Mouse (Mus musculus) hindbrain, embryonic 12.5 days (tissue): Measurements from ENCODE around the gene Pigm. TPM values are rescaled to one million over a fixed set of nuclear protein-coding genes. Genes with fewer than 3 reads are reported as not detected.

Source experiments
- ATAC-seq: fragments of 200-750 bp; cut with Nextera tagmentation; 2 replicates; pipeline ENCODE4 v1.8.0; 2017; ENCODE audit warnings: moderate TSS enrichment; ENCODE audit not compliant: low FRiP score
- H3K27ac ChIP-seq: fragments of 300-500 bp; sonication (generic); 2 replicates; pipeline ENCODE4 v1.5.1; 2016; ENCODE audit warnings: mild to moderate bottlenecking
- H3K27me3 ChIP-seq: fragments of 300-500 bp; sonication (generic); 2 replicates; pipeline ENCODE4 v1.6.1; 2016; ENCODE audit warnings: mild to moderate bottlenecking
- H3K36me3 ChIP-seq: fragments of 300-500 bp; sonication (generic); 2 replicates; pipeline ENCODE4 v1.6.1; 2016; ENCODE audit warnings: mild to moderate bottlenecking
- H3K4me1 ChIP-seq: fragments of 300-500 bp; sonication (generic); 2 replicates; pipeline ENCODE4 v1.6.1; 2016
- H3K4me2 ChIP-seq: fragments of 300-500 bp; sonication (generic); replicated peaks from 2 replicates; pipeline ENCODE4 v1.6.1; 2016; ENCODE audit warnings: mild to moderate bottlenecking
- H3K4me3 ChIP-seq: fragments of 300-500 bp; sonication (generic); 2 replicates; pipeline ENCODE4 v1.5.1; 2016; ENCODE audit warnings: mild to moderate bottlenecking
- H3K9ac ChIP-seq: fragments of 300-500 bp; sonication (generic); 2 replicates; pipeline ENCODE4 v1.6.1; 2016; ENCODE audit warnings: mild to moderate bottlenecking, moderate library complexity
- H3K9me3 ChIP-seq: fragments of 300-500 bp; sonication (generic); replicated peaks from 2 replicates; pipeline ENCODE4 v1.6.1; 2016; ENCODE audit warnings: mild to moderate bottlenecking
- WGBS: fragments of 180-500 bp; shearing (Covaris S2); methylation state at CpG from one replicate; pipeline ENCODE4 v1.1.7; 2016; 5-methylcytosine and 5-hydroxymethylcytosine counted together
- polyA plus RNA-seq: library from polyadenylated mRNA; unstranded; fragments of >200 nt; fragmentation: Nextera tagmentation; extraction: Ambion mirVana; gene quantifications from 2 replicates; pipeline ENCODE4 v1.2.1, GENCODE M21; 2016

Gene Pigm
- polyA plus RNA-seq, 1 experiment from 2014 or later: 9.8 TPM

- no peaks in the 10 kb centered on the region for H3K36me3 ChIP-seq
- no peak for ATAC-seq
- H3K27ac ChIP-seq: no peak overlapping the region
- no peaks in the 10 kb centered on the region for H3K9me3 ChIP-seq
- WGBS: 79% methylated on average over 8 of the region's 8 CpGs
- H3K9ac ChIP-seq: no peak overlapping the region
- H3K27me3 ChIP-seq: no peaks in the 10 kb centered on the region; the same call in 1 of the 2 replicates
- H3K4me1 ChIP-seq: peaks cover 10% of the 10 kb centered on the region
- no peak overlapping the region for H3K4me3 ChIP-seq
- no peak overlapping the region for H3K4me2 ChIP-seq
Measured at GRCm38 (mm10) chr1:172393739-172394138, 17.4 kb downstream of the Pigm start.

DNA sequence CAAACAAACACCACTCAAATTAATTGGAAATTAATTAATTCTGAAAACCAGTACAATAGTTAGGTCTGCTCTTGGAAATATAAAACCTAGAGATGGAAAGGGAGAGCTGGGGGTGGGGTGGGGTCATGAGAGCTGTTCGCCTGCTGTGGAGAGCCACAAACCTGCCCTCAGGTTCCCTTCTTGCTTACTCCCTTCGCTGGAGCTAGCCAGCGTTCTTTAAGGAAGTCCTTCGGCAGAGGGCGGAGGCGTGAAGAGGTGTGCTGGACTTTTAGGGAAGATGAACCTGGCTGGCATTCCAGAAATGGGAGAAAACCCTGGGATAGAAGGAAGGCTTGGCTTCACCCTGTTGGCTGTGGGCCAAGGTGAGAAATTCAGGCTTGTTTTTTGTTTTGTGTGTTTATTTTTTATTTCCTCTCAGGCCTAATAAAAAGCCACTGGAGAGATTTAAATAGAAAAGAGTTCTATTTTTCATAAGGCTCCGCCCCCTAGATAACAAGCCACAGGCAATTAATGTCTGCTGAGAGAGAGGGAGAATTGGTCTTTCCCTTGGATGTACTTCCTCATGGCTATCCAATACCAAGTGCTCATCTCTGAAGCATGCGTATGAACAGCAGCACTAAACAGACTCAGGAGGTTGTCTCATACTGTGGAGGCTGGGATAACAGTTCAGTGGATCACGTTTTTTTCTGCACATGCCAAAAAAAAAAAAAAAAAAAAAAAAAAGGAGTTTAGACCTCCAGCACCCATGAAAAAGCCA, 20.8 kb downstream of the Pigm start:
- H3K27ac ChIP-seq: no peak overlapping the region
- no peak overlapping the region for H3K9ac ChIP-seq
- no peak for ATAC-seq
- H3K36me3 ChIP-seq: no peaks in the 10 kb centered on the region
- H3K4me3 ChIP-seq: no peak overlapping the region
- no peaks in the 10 kb centered on the region for H3K9me3 ChIP-seq
- WGBS: 65% methylated on average over 9 of the region's 9 CpGs
- peaks cover 3% of the 10 kb centered on the region for H3K4me1 ChIP-seq
- H3K4me2 ChIP-seq: no peak overlapping the region
- no peaks in the 10 kb centered on the region for H3K27me3 ChIP-seq

DNA sequence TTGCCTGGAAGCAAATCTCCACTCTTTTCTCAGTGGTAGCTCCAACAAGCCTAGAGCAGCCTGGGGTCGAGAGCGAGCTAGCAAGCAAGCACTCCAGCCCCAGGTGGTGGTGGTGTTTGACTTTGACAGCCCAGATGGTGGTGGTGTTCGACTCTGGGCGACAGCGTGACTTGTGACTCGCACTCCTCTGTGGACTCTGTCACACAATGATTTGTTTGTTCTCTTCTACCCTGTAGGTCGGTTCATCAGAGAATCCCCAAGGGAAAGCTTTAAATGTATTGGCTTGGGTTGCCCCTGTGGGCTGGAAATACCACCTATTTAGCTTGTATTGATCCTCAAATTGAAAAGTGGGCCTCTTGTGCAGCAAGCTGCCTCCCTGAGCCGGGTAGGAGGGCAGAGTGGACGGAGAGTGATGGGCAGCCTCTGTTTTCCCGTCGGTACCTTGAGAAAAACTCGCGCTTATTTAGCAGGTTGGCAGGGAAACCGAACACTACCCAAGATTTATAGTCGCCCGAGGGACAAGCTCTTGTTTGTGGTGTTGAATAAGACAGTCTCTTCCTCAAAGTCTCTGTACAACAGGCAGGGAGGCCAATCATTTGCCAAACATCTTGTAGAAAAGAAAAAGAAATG, 29.8 kb downstream of the Pigm start:
- Histone ChIP-seq H3K4me2 (no peak overlapping the region), H3K9ac (no peak overlapping the region; the same call in 1 of the 2 replicates), H3K4me3 (no peak overlapping the region), H3K4me1 (peaks cover 5% of the 10 kb centered on the region), H3K27ac (no peak overlapping the region), H3K27me3 (peaks cover 3% of the 10 kb centered on the region; the same call in 1 of the 2 replicates), H3K36me3 (no peaks in the 10 kb centered on the region), H3K9me3 (no peaks in the 10 kb centered on the region)
- peak; percentile 48; the same call in 1 of the 2 replicates for ATAC-seq
- WGBS: 35% methylated on average over 16 of the region's 16 CpGs

DNA sequence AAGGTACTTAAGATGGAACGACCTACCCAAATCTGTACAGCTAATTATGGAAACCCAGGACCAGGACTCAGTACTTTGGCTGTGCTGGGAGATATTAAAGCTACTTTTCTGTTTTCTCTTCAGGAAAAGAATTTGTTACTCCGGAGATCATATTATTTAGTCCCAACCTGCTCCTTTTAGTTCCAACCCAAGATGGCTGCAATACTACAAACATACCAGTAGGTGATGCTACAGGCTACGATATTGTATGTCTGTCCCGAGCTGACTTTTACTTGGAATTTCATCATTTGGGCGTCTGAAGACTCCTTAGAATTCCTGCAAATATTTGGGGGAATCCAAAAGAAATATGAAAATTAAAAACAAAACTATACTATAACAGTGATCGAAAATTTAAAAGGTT, 32.6 kb downstream of the Pigm start:
- Histone ChIP-seq H3K4me1 (peaks cover 5% of the 10 kb centered on the region), H3K4me2 (no peak overlapping the region), H3K36me3 (no peaks in the 10 kb centered on the region), H3K27ac (no peak overlapping the region), H3K4me3 (no peak overlapping the region), H3K9ac (no peak overlapping the region), H3K9me3 (no peaks in the 10 kb centered on the region), H3K27me3 (peaks cover 3% of the 10 kb centered on the region; the same call in 1 of the 2 replicates)
- ATAC-seq: no peak
- 9% methylated on average over 6 of the region's 6 CpGs for WGBS

GRCm38 (mm10) chr1:172409431-172409830, 33.1 kb downstream of the Pigm start:
- Histone ChIP-seq H3K9me3 (no peaks in the 10 kb centered on the region), H3K4me2 (no peak overlapping the region), H3K9ac (no peak overlapping the region), H3K4me3 (no peak overlapping the region), H3K4me1 (peaks cover 5% of the 10 kb centered on the region), H3K27me3 (peaks cover 3% of the 10 kb centered on the region; the same call in 1 of the 2 replicates), H3K36me3 (no peaks in the 10 kb centered on the region), H3K27ac (no peak overlapping the region)
- ATAC-seq: no peak
- 13% methylated on average over 5 of the region's 5 CpGs for WGBS

GRCm38 (mm10) chr1:172410806-172411205, 34.5 kb downstream of the Pigm start:
- no peak overlapping the region for H3K4me2 ChIP-seq
- no peak overlapping the region for H3K9ac ChIP-seq
- WGBS: 8% methylated on average over 4 of the region's 4 CpGs
- no peak for ATAC-seq
- no peak overlapping the region for H3K4me3 ChIP-seq
- H3K4me1 ChIP-seq: peaks cover 5% of the 10 kb centered on the region
- no peaks in the 10 kb centered on the region for H3K9me3 ChIP-seq
- no peak overlapping the region for H3K27ac ChIP-seq
- peaks cover 3% of the 10 kb centered on the region; the same call in 1 of the 2 replicates for H3K27me3 ChIP-seq
- no peaks in the 10 kb centered on the region for H3K36me3 ChIP-seq

DNA sequence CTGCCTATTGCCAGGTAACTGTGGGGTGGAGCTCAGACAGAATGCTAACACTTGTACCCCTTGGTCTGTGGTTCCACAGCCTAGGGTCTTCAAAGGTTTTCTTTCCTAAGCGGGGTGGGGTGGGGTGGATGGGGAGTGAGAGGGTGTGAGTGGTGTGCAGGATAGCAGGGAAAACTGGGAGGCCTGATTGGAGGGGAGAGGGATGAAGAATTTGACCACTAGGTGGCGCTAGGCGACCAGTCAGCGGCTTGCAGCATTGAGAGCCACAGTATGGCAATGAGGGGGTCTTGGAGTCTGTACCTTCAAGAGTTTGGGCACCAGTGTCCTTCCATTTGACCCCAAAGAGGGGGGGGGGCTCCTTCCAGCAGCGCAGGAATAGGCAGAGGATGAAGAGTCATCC, 35.9 kb downstream of the Pigm start:
- no peaks in the 10 kb centered on the region for H3K4me1 ChIP-seq
- ATAC-seq: peak; percentile 81
- H3K27me3 ChIP-seq: peaks cover 2% of the 10 kb centered on the region; the same call in 1 of the 2 replicates
- 0 out of 2 replicates have a peak overlapping the region, but pooled peaks have one; percentile 38 for H3K9ac ChIP-seq
- no peak overlapping the region for H3K27ac ChIP-seq
- 2% methylated on average over 5 of the region's 5 CpGs for WGBS
- H3K4me2 ChIP-seq: no peak overlapping the region
- no peaks in the 10 kb centered on the region for H3K36me3 ChIP-seq
- H3K9me3 ChIP-seq: no peaks in the 10 kb centered on the region
- no peak overlapping the region for H3K4me3 ChIP-seq

DNA sequence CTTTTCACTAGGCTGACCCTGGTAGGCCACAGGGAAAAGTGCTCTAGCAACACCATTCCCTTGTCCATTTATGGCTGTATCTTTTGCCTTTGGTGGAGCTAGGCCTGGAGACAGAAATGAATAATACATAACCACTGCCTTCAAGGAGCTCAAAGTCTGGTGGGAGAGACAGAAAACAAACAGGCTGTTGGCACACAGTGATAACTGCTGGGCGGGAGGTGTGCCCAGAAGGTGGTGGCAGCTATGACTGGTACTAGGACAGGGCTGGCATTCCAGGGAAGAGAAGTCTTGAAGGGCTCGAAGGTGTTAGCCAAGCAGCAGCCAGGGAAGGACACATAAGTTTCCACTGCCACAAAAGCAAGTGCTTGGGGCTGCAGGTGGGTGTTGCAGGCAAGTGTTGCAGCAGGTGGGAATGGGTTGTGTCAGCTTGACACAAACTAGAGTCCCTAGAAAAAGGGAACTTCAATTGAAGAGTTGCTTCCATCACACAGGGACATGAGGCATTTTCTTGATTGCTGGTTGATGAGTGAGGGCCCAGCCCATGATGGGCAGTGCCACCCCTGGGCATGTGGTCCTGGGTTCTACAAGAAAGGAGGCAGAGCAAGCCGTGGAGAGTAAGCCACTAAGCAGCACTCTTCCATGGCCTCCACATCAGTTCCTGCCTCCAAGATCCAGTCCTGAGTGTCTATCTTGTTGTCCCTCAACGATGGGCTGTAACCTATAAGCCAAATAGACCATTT, 37.3 kb downstream of the Pigm start:
- no peak overlapping the region for H3K27ac ChIP-seq

DNA sequence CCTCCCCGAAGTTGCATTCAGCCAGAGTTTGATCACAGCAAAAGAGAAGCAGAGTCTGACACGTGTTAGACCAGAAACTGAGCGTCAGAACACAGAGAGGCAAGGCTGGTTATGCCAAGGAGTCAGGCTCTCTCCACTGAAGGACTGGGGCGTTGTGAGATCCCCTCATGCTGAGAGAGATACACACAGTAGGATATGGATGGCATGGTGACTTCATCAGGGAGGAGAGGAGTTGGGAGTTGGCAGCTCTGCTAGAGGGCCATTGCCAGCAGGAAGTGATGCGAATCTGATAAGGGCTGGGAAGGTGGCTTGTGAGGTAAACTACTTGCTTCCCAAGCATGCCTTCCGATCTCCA, 37.9 kb downstream of the Pigm start:
- 87% methylated on average over 6 of the region's 6 CpGs for WGBS
- no peak for ATAC-seq
- no peak overlapping the region for H3K4me3 ChIP-seq

More for the DNA sequence above, 37.3 kb downstream of the Pigm start:
- Histone ChIP-seq H3K9ac (no peak overlapping the region), H3K9me3 (no peaks in the 10 kb centered on the region), H3K4me2 (no peak overlapping the region), H3K4me3 (no peak overlapping the region), H3K27me3 (no peaks in the 10 kb centered on the region), H3K36me3 (no peaks in the 10 kb centered on the region), H3K4me1 (peaks cover 2% of the 10 kb centered on the region; the same call in 1 of the 2 replicates)
- ATAC-seq: no peak
- 77% methylated on average over 4 of the region's 4 CpGs for WGBS

DNA sequence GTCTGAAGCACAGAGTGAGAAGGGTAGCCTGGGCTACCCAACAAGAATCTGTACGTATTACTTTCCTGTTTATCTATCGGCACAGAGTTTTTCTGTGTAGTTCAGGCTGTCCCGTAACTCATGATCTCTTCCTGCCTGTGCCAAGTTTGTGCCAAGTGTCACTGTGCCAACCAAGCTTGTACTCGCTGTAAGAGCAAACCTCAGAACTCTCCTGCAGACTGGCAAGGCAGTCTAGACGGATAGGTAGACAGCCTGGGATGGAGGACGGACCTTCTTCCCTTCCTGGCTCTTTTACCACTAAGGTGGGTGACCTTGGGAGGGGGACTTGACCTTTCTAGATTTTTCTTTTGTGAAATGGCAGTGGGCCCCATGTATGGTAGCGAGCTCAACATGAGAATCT, 38.7 kb downstream of the Pigm start:
- 89% methylated on average over 7 of the region's 7 CpGs for WGBS
- no peak for ATAC-seq
- H3K27me3 ChIP-seq: no peaks in the 10 kb centered on the region

More for the DNA sequence above, 37.9 kb downstream of the Pigm start:
- Histone ChIP-seq H3K9me3 (no peaks in the 10 kb centered on the region), H3K27me3 (no peaks in the 10 kb centered on the region), H3K4me1 (peaks cover 2% of the 10 kb centered on the region; the same call in 1 of the 2 replicates), H3K27ac (no peak overlapping the region), H3K36me3 (no peaks in the 10 kb centered on the region), H3K4me2 (no peak overlapping the region), H3K9ac (no peak overlapping the region)

GRCm38 (mm10) chr1:172418173-172418572, 41.8 kb downstream of the Pigm start:
- Histone ChIP-seq H3K27ac (no peak overlapping the region), H3K4me2 (no peak overlapping the region), H3K9ac (no peak overlapping the region), H3K4me3 (no peak overlapping the region), H3K4me1 (peaks cover 2% of the 10 kb centered on the region; the same call in 1 of the 2 replicates), H3K9me3 (no peaks in the 10 kb centered on the region), H3K27me3 (no peaks in the 10 kb centered on the region), H3K36me3 (no peaks in the 10 kb centered on the region)
- no peak for ATAC-seq
- 21% methylated on average over 6 of the region's 6 CpGs for WGBS

More for the DNA sequence above, 38.7 kb downstream of the Pigm start:
- Histone ChIP-seq H3K9me3 (no peaks in the 10 kb centered on the region), H3K4me2 (no peak overlapping the region), H3K36me3 (no peaks in the 10 kb centered on the region), H3K9ac (no peak overlapping the region), H3K27ac (no peak overlapping the region), H3K4me1 (peaks cover 2% of the 10 kb centered on the region; the same call in 1 of the 2 replicates), H3K4me3 (no peak overlapping the region)

- Histone ChIP-seq H3K27ac (no peak overlapping the region), H3K4me3 (no peak overlapping the region), H3K9me3 (no peaks in the 10 kb centered on the region), H3K27me3 (no peaks in the 10 kb centered on the region), H3K4me2 (no peak overlapping the region), H3K4me1 (peaks cover 2% of the 10 kb centered on the region; the same call in 1 of the 2 replicates), H3K36me3 (no peaks in the 10 kb centered on the region), H3K9ac (no peak overlapping the region)
- no peak for ATAC-seq
- WGBS: 79% methylated on average over 3 of the region's 3 CpGs
Measured at GRCm38 (mm10) chr1:172418642-172419041, 42.3 kb downstream of the Pigm start.
